Mouse (Mus musculus) E14TG2a.4 (cell line): ENCODE data around the gene Rpl9-ps1.

ENCODE experiments used
- CTCF ChIP-seq: conservative IDR thresholded peaks from 2 replicates; pipeline ENCODE4 v1.5.1; 2014; ENCODE audit warnings: low read length
- NANOG ChIP-seq: IDR thresholded peaks from 2 replicates; pipeline ENCODE4 v1.6.1; 2014; ENCODE audit warnings: borderline replicate concordance, low read length, mixed read lengths
- POU5F1 ChIP-seq: IDR thresholded peaks from 2 replicates; pipeline ENCODE4 v1.6.1; 2014; ENCODE audit warnings: low read length, borderline replicate concordance

DNA sequence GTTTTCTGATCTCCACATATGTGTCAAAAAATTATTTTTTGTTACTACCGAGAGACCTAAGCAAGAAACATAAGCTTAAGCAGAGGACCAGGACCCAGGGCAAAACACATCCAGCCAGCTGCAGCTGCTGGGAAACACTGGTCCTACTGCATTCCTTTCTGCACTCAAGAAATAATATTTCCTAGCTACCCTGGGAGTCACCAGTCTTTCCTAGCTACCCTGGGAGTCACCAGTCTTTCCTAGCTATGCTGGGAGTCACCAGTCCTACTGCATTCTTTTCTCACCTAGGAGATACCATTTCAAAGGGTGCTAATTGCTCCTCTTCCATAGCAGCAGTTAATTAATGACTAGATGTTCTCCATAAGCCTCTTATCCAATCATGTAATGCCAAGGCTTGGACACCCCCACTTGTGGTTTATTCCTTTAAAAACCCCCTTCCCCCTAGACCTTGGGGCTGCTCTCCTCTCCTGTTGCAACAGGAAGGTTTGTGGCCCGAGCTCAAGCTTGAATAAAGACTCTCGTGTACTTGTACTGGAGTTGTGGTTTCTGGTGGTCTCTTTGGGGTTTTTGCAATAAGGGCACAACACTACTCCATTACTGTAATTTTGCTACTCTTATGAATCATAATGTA, 47.1 kb downstream of the Rpl9-ps1 start:
- no peak for TF ChIP-seq CTCF
- TF ChIP-seq NANOG, result no peak
- TF ChIP-seq POU5F1, result no peak
